Mouse (Mus musculus): ENCODE measurements at regions not wholly inside any gene's neighbourhood (a gene's known extent, or its start where the extent isn't known, plus 50 kb on each side); places are given as distances from the start of the nearest gene placed in this dataset.

DNA sequence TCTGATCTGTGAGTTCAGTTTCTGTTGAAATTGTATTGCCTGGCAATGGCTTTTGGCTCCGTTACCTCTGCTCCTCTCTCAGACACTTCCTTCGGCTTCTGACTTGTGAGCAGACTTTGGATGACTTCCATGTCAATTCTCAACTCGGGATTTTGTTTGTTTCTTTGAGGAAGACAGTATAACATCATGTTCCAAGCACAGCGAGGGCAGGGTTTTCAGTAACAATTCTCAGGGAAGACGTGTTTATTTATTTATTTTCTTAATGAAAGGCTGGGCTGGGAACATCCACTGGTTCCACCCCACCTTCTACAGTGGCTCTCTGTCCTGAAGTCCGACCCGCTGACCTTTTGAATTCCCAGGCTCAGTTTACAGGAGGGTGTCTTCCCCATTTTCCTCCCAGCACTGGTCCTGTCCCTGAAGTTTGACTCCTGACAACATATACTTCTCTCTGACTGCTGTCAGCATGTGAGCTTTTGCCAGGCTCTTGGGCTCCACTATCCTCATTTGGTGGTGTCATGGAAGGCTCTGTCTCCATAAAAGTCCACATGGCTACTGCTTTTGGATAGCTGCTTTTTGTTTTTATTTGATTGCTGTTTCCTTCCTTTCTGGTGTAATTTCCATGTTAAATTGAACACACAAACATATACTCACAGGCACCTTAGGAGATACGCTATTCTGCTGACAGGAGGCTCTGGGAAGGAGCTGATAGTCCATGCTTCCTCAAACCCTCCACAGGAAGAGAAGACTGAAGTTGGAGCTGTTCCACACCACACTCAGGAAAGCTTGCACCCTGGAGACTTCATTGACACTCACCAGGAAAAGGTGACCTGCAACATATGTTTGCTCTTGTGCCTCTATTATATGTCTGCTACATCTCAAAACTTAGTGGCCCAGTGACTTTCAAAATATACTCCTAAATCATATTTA is 624.9 kb upstream of the Igfbp3 start:
- no peak overlapping the region for H3K4me2 ChIP-seq (ENCODE audit: low read depth, low read length)
- H3K9ac ChIP-seq (replicated peaks; ENCODE audit: low read depth, low read length) = no peak overlapping the region
- H3K36me3 ChIP-seq (ENCODE audit: control insufficient read depth, insufficient read depth, low read length) = no peaks in the 10 kb centered on the region
- no peak overlapping the region for H3K27ac ChIP-seq (ENCODE audit: low read depth, low read length)
- H3K27me3 ChIP-seq (ENCODE audit: control insufficient read depth, insufficient read depth, low read length) = no peaks in the 10 kb centered on the region
- H3K4me1 ChIP-seq (ENCODE audit: control insufficient read depth, insufficient read depth, low read length) = no peaks in the 10 kb centered on the region
- no peak overlapping the region for H3K4me3 ChIP-seq (ENCODE audit: low read depth, low read length)
- WGBS = 78% methylated on average over 8 of the region's 8 CpGs
- H3K9me3 ChIP-seq (ENCODE audit: control insufficient read depth, low read length) = no peaks in the 10 kb centered on the region
- no peak for ATAC-seq (ENCODE audit: low read depth)

DNA sequence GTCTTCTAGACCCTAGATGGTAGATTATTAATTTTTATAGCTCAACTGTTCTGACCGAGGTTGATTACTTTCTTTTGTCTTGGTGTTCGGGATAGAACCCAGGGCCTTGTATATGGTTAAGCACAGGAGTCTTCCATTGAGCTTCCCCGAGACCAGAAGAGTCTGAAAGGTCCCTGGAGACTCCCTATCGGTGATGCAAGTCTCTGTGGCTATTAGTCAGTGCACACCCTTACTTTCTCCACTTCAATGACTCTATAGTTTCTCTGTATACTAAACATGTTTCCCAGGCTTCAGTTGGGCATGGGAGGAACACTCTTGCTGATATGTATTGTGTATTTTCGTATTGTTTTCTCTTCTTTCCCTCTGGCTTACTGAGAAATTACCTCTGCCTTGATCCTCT is 623.8 kb upstream of the Igfbp3 start:
- no peaks in the 10 kb centered on the region for H3K4me1 ChIP-seq (ENCODE audit: control insufficient read depth, insufficient read depth, low read length)
- no peak for ATAC-seq (ENCODE audit: low read depth)

DNA sequence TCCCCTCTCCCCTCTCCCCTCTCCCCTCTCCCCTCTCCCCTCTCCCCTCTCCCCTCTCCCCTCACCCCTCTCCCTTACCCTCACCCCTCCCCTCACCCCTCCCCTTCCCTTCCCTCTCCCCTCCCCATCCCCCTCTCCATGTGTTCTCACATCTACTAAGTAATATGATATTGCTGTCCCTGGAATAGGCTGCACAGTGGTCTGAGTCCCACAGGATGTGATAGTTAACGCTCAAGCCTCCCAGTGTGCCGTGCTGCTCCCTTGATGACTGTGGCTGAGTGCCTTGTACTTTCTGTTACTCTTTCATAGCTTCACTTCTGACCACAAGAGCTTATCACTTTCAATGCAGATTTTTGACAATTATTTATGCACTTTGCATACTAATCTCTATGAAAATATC is 620.4 kb upstream of the Igfbp3 start:
- 70% methylated on average over 2 of the region's 2 CpGs for WGBS
- Histone ChIP-seq H3K4me3 (ENCODE audit: low read depth, low read length) (no peak overlapping the region), H3K9me3 (ENCODE audit: control insufficient read depth, low read length) (no peaks in the 10 kb centered on the region), H3K27me3 (ENCODE audit: control insufficient read depth, insufficient read depth, low read length) (no peaks in the 10 kb centered on the region), H3K4me1 (ENCODE audit: control insufficient read depth, insufficient read depth, low read length) (no peaks in the 10 kb centered on the region), H3K36me3 (ENCODE audit: control insufficient read depth, insufficient read depth, low read length) (no peaks in the 10 kb centered on the region), H3K9ac (replicated peaks; ENCODE audit: low read depth, low read length) (no peak overlapping the region), H3K27ac (ENCODE audit: low read depth, low read length) (no peak overlapping the region), H3K4me2 (ENCODE audit: low read depth, low read length) (no peak overlapping the region)
- ATAC-seq (ENCODE audit: low read depth) = no peak

More for the DNA sequence above, 623.8 kb upstream of the Igfbp3 start:
- Histone ChIP-seq H3K4me3 (ENCODE audit: low read depth, low read length) (no peak overlapping the region), H3K27me3 (ENCODE audit: control insufficient read depth, insufficient read depth, low read length) (no peaks in the 10 kb centered on the region), H3K9me3 (ENCODE audit: control insufficient read depth, low read length) (no peaks in the 10 kb centered on the region), H3K27ac (ENCODE audit: low read depth, low read length) (no peak overlapping the region), H3K4me2 (ENCODE audit: low read depth, low read length) (no peak overlapping the region), H3K36me3 (ENCODE audit: control insufficient read depth, insufficient read depth, low read length) (no peaks in the 10 kb centered on the region), H3K9ac (replicated peaks; ENCODE audit: low read depth, low read length) (no peak overlapping the region)
- WGBS = 85% methylated on average over 5 of the region's 5 CpGs

GRCm38 (mm10) chr11:7832376-7832775 is 618.7 kb upstream of the Igfbp3 start:
- H3K36me3 ChIP-seq (ENCODE audit: control insufficient read depth, insufficient read depth, low read length) = no peaks in the 10 kb centered on the region
- no peak overlapping the region for H3K4me2 ChIP-seq (ENCODE audit: low read depth, low read length)
- 77% methylated on average over 8 of the region's 8 CpGs for WGBS
- no peak for ATAC-seq (ENCODE audit: low read depth)
- H3K27me3 ChIP-seq (ENCODE audit: control insufficient read depth, insufficient read depth, low read length) = no peaks in the 10 kb centered on the region
- no peaks in the 10 kb centered on the region for H3K4me1 ChIP-seq (ENCODE audit: control insufficient read depth, insufficient read depth, low read length)
- H3K27ac ChIP-seq (ENCODE audit: low read depth, low read length) = no peak overlapping the region
- no peaks in the 10 kb centered on the region for H3K9me3 ChIP-seq (ENCODE audit: control insufficient read depth, low read length)
- H3K4me3 ChIP-seq (ENCODE audit: low read depth, low read length) = no peak overlapping the region
- no peak overlapping the region for H3K9ac ChIP-seq (replicated peaks; ENCODE audit: low read depth, low read length)

DNA sequence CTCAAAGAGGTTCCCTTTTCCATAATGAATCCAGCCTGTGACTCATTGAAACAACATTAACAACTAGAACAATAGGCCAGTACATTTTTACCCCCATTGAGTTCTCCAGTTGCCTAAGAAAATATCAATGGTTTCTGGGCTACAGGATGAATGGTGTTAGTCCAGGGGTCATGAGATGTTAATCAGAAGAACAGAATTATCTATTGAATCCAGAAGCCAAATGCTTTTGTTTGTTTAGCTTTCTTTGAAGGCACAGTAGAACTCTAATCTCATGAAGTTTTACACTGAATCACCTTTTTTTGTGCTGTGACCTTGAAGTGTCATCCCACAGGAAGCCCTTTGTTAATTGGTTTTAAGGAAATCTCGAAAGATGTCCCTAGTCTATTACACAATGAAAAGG is 616.0 kb upstream of the Igfbp3 start:
- ATAC-seq (ENCODE audit: low read depth) = no peak
- Histone ChIP-seq H3K9ac (replicated peaks; ENCODE audit: low read depth, low read length) (no peak overlapping the region), H3K4me1 (ENCODE audit: control insufficient read depth, insufficient read depth, low read length) (no peaks in the 10 kb centered on the region), H3K9me3 (ENCODE audit: control insufficient read depth, low read length) (no peaks in the 10 kb centered on the region), H3K27me3 (ENCODE audit: control insufficient read depth, insufficient read depth, low read length) (no peaks in the 10 kb centered on the region), H3K36me3 (ENCODE audit: control insufficient read depth, insufficient read depth, low read length) (no peaks in the 10 kb centered on the region), H3K4me3 (ENCODE audit: low read depth, low read length) (no peak overlapping the region), H3K27ac (ENCODE audit: low read depth, low read length) (no peak overlapping the region), H3K4me2 (ENCODE audit: low read depth, low read length) (no peak overlapping the region)
- WGBS = 54% methylated on average over 1 of the region's 1 CpGs

- 93% methylated on average over 4 of the region's 4 CpGs for WGBS
- H3K9ac ChIP-seq (replicated peaks; ENCODE audit: low read depth, low read length) = no peak overlapping the region
- H3K36me3 ChIP-seq (ENCODE audit: control insufficient read depth, insufficient read depth, low read length) = no peaks in the 10 kb centered on the region
- no peak overlapping the region for H3K27ac ChIP-seq (ENCODE audit: low read depth, low read length)
- no peaks in the 10 kb centered on the region for H3K27me3 ChIP-seq (ENCODE audit: control insufficient read depth, insufficient read depth, low read length)
- H3K4me1 ChIP-seq (ENCODE audit: control insufficient read depth, insufficient read depth, low read length) = no peaks in the 10 kb centered on the region
- no peaks in the 10 kb centered on the region for H3K9me3 ChIP-seq (ENCODE audit: control insufficient read depth, low read length)
- H3K4me3 ChIP-seq (ENCODE audit: low read depth, low read length) = no peak overlapping the region
- H3K4me2 ChIP-seq (ENCODE audit: low read depth, low read length) = no peak overlapping the region
- no peak for ATAC-seq (ENCODE audit: low read depth)
These were observed 614.3 kb upstream of the Igfbp3 start for GRCm38 (mm10) chr11:7828001-7828400.

GRCm38 (mm10) chr11:7827402-7827801 is 613.7 kb upstream of the Igfbp3 start:
- Histone ChIP-seq H3K36me3 (ENCODE audit: control insufficient read depth, insufficient read depth, low read length) (no peaks in the 10 kb centered on the region), H3K4me1 (ENCODE audit: control insufficient read depth, insufficient read depth, low read length) (no peaks in the 10 kb centered on the region), H3K9me3 (ENCODE audit: control insufficient read depth, low read length) (no peaks in the 10 kb centered on the region), H3K27ac (ENCODE audit: low read depth, low read length) (no peak overlapping the region), H3K27me3 (ENCODE audit: control insufficient read depth, insufficient read depth, low read length) (no peaks in the 10 kb centered on the region), H3K4me3 (ENCODE audit: low read depth, low read length) (no peak overlapping the region), H3K9ac (replicated peaks; ENCODE audit: low read depth, low read length) (no peak overlapping the region), H3K4me2 (ENCODE audit: low read depth, low read length) (no peak overlapping the region)
- no peak for ATAC-seq (ENCODE audit: low read depth)
- whole genome bisulfite sequencing = 94% methylated on average over 1 of the region's 1 CpGs

DNA sequence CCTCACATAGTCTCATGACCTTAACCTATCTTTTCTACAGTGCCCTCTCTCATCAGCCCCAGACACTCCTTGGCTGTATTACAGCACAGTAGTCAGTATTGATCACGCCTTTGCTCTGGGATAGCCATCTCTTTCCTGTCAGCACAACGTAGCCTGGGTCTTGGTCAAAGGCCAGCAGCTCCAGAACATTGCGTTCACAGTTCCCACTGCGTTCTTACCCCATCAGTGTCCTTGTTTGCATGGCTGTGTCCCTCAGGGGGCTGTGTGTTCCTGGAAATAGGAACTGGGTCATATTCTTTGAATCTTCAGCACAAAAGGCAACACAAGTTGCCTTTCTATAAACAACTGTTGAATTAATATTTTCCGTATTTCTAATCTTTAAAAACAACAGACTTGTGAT is 602.0 kb upstream of the Igfbp3 start:
- Histone ChIP-seq H3K4me2 (ENCODE audit: low read depth, low read length) (no peak overlapping the region), H3K9ac (replicated peaks; ENCODE audit: low read depth, low read length) (no peak overlapping the region), H3K27me3 (ENCODE audit: control insufficient read depth, insufficient read depth, low read length) (no peaks in the 10 kb centered on the region), H3K36me3 (ENCODE audit: control insufficient read depth, insufficient read depth, low read length) (no peaks in the 10 kb centered on the region), H3K27ac (ENCODE audit: low read depth, low read length) (no peak overlapping the region), H3K9me3 (ENCODE audit: control insufficient read depth, low read length) (no peaks in the 10 kb centered on the region), H3K4me3 (ENCODE audit: low read depth, low read length) (no peak overlapping the region), H3K4me1 (ENCODE audit: control insufficient read depth, insufficient read depth, low read length) (no peaks in the 10 kb centered on the region)
- 89% methylated on average over 5 of the region's 5 CpGs for WGBS
- ATAC-seq (ENCODE audit: low read depth) = no peak

DNA sequence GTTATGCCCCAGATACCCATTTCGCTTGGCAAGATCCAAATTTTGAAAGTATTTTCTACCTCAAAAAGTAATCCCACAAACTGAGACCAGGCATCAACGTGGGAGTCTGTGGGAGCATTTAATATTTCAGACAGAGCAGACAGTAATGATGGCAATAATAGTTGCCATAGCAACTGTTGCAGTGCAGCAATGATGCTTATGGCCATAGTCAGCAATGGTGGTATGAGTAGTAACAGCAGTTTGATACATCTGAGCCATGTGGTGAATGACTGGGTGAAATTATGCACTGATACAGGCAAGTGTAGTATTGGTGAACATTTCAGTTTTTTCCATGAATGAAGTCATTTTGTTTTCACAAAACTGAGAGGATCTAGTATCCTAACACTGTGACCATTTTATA is 600.8 kb upstream of the Igfbp3 start:
- H3K4me2 ChIP-seq (ENCODE audit: low read depth, low read length) = no peak overlapping the region
- H3K27ac ChIP-seq (ENCODE audit: low read depth, low read length) = no peak overlapping the region
- H3K4me1 ChIP-seq (ENCODE audit: control insufficient read depth, insufficient read depth, low read length) = no peaks in the 10 kb centered on the region
- no peak overlapping the region for H3K9ac ChIP-seq (replicated peaks; ENCODE audit: low read depth, low read length)
- no peaks in the 10 kb centered on the region for H3K9me3 ChIP-seq (ENCODE audit: control insufficient read depth, low read length)
- H3K36me3 ChIP-seq (ENCODE audit: control insufficient read depth, insufficient read depth, low read length) = no peaks in the 10 kb centered on the region
- no peaks in the 10 kb centered on the region for H3K27me3 ChIP-seq (ENCODE audit: control insufficient read depth, insufficient read depth, low read length)
- no peak for ATAC-seq (ENCODE audit: low read depth)
- no peak overlapping the region for H3K4me3 ChIP-seq (ENCODE audit: low read depth, low read length)
- 76% methylated on average over 2 of the region's 2 CpGs for WGBS

All from neural tube, embryonic 14.5 days (tissue).